Mouse (Mus musculus): ENCODE data around the gene Pard3. TPM values are rescaled to one million over a fixed set of nuclear protein-coding genes. Genes with fewer than 3 reads are reported as not detected.

The Pard3 gene
- polyA plus RNA-seq, 1 experiment from 2014 or later, result 38.3 TPM

DNA sequence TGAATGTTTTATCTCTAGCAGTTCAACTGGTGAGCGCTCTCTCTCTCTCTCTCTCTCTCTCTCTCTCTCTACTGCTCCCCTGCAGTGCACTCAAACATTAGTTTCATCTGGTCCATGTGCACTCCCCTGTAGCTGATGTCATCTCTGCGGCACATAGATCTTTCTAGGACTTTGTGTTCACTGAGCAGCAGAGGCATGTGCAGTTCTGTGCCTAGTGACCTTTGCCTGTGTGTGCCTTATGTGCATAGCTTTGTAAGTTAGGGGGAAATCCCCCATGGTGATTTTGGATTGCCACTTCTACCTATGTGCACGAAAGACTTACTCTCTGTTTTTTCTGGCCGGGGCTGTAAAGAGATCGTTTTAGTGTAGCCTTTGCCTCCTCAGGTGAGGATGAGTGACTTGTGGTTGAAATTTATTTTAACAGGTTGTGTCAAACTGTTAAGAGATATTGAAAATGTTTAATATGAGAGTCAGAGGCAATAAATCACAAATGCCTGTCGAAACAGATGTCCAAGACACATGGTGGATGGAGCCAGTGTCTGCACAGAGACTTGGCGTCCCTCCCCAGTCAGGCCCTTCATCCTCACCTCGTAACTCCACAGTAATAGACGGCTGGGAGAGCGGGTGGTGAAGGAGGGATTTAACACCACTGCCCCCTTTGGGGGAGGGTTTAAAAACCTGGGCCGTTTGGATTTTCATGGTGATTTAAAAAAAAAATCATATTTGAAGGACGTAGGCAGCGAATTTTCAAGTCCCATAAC, 133.0 kb downstream of the Pard3 start:
- H3K36me3 ChIP-seq, result no peaks in the 10 kb centered on the region
- no peak overlapping the region for H3K4me2 ChIP-seq (replicated peaks)
- no peak overlapping the region for H3K27ac ChIP-seq (replicated peaks)
- ATAC-seq (ENCODE audit: insufficient number of reproducible peaks, low FRiP score, low TSS enrichment, low read depth), result no peak
- 63% methylated on average over 13 of the region's 13 CpGs for WGBS
- H3K27me3 ChIP-seq, result no peaks in the 10 kb centered on the region
- H3K9ac ChIP-seq, result no peak overlapping the region
- no peaks in the 10 kb centered on the region for H3K9me3 ChIP-seq (replicated peaks)
- H3K4me1 ChIP-seq, result peaks cover 16% of the 10 kb centered on the region; the same call in 1 of the 2 replicates
- H3K4me3 ChIP-seq (replicated peaks), result no peak overlapping the region

DNA sequence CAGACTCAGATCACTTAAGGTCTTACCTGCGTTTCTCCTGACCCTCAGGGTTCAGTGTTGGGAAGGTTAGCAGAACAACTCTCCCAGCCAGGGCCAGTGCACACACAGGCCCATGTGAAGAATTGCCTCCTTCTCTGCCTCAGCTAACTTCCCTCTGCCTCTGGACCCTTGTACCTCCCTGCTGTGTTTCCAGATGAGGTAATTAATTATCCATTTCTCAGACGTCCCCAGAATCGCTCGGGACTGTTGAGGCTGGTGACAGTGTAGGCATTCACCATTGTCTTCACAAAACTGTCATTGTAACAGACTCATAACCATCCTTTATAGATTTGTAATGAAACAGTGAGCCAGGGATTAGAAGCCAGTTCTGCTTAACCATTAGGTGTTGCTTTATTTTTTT, 143.8 kb downstream of the Pard3 start:
- Histone ChIP-seq H3K36me3 (no peaks in the 10 kb centered on the region), H3K27ac (replicated peaks) (no peak overlapping the region), H3K4me3 (replicated peaks) (no peak overlapping the region), H3K27me3 (no peaks in the 10 kb centered on the region), H3K4me1 (peaks cover 7% of the 10 kb centered on the region; the same call in 1 of the 2 replicates), H3K9me3 (replicated peaks) (no peaks in the 10 kb centered on the region), H3K4me2 (replicated peaks) (no peak overlapping the region), H3K9ac (no peak overlapping the region)
- 51% methylated on average over 4 of the region's 4 CpGs for WGBS
- no peak for ATAC-seq (ENCODE audit: insufficient number of reproducible peaks, low FRiP score, low TSS enrichment, low read depth)

- H3K36me3 ChIP-seq, result no peaks in the 10 kb centered on the region
- 70% methylated on average over 4 of the region's 4 CpGs for WGBS
- no peak overlapping the region for H3K9ac ChIP-seq
- H3K4me3 ChIP-seq (replicated peaks), result no peak overlapping the region
- no peak overlapping the region for H3K4me2 ChIP-seq (replicated peaks)
- H3K4me1 ChIP-seq, result peaks cover 15% of the 10 kb centered on the region
- H3K9me3 ChIP-seq (replicated peaks), result no peaks in the 10 kb centered on the region
- no peak for ATAC-seq (ENCODE audit: insufficient number of reproducible peaks, low FRiP score, low TSS enrichment, low read depth)
- no peaks in the 10 kb centered on the region for H3K27me3 ChIP-seq
- no peak overlapping the region for H3K27ac ChIP-seq (replicated peaks)
Measured at GRCm38 (mm10) chr8:127210621-127211020, 146.9 kb downstream of the Pard3 start.

GRCm38 (mm10) chr8:127214338-127214737, 150.6 kb downstream of the Pard3 start:
- Histone ChIP-seq H3K27me3 (no peaks in the 10 kb centered on the region), H3K9me3 (replicated peaks) (no peaks in the 10 kb centered on the region), H3K9ac (no peak overlapping the region), H3K27ac (replicated peaks) (peak overlapping the region; percentile 63), H3K4me3 (replicated peaks) (no peak overlapping the region), H3K36me3 (no peaks in the 10 kb centered on the region), H3K4me2 (replicated peaks) (no peak overlapping the region), H3K4me1 (peaks cover 21% of the 10 kb centered on the region)
- ATAC-seq (ENCODE audit: insufficient number of reproducible peaks, low FRiP score, low TSS enrichment, low read depth), result no peak
- WGBS, result 45% methylated on average over 8 of the region's 8 CpGs

GRCm38 (mm10) chr8:127214748-127215433, 151.2 kb downstream of the Pard3 start:
- Histone ChIP-seq H3K36me3 (no peaks in the 10 kb centered on the region), H3K4me2 (replicated peaks) (no peak overlapping the region), H3K9me3 (replicated peaks) (no peaks in the 10 kb centered on the region), H3K9ac (no peak overlapping the region), H3K27me3 (no peaks in the 10 kb centered on the region), H3K27ac (replicated peaks) (peak overlapping the region; percentile 63; the same call in 1 of the 2 replicates), H3K4me3 (replicated peaks) (no peak overlapping the region), H3K4me1 (peaks cover 26% of the 10 kb centered on the region)
- WGBS, result 43% methylated on average over 4 of the region's 4 CpGs
- peak; percentile 48; the same call in 1 of the 2 replicates for ATAC-seq (ENCODE audit: insufficient number of reproducible peaks, low FRiP score, low TSS enrichment, low read depth)

- H3K9me3 ChIP-seq (replicated peaks), result no peaks in the 10 kb centered on the region
- H3K4me2 ChIP-seq (replicated peaks), result no peak overlapping the region
- H3K36me3 ChIP-seq, result no peaks in the 10 kb centered on the region
- H3K27me3 ChIP-seq, result no peaks in the 10 kb centered on the region
- no peak overlapping the region for H3K9ac ChIP-seq
- H3K27ac ChIP-seq (replicated peaks), result no peak overlapping the region
- no peak for ATAC-seq (ENCODE audit: insufficient number of reproducible peaks, low FRiP score, low TSS enrichment, low read depth)
- H3K4me3 ChIP-seq (replicated peaks), result no peak overlapping the region
- peaks cover 25% of the 10 kb centered on the region for H3K4me1 ChIP-seq
- WGBS, result 34% methylated on average over 5 of the region's 5 CpGs
Measured at GRCm38 (mm10) chr8:127220206-127220605, 156.5 kb downstream of the Pard3 start.

DNA sequence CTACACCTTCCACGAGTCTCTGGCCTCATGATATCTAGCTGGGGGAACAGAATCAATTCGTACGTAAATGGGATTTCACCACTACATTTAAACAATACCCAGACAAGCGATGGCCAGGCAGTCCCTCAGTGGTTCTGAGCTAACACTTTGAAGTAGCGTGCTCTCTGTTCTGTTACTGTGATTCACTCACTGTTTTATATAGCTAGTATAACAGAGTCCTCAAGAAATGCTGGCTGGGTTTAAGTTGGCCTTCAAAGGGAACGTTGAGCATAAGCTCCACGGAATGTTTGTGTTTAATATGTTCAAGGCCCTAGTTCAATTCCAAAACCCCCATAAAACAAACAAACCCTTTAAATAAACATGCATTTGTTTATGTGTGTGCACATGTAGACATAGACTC, 156.9 kb downstream of the Pard3 start:
- H3K27ac ChIP-seq (replicated peaks), result no peak overlapping the region
- peaks cover 23% of the 10 kb centered on the region for H3K4me1 ChIP-seq
- H3K4me2 ChIP-seq (replicated peaks), result no peak overlapping the region
- no peak for ATAC-seq (ENCODE audit: insufficient number of reproducible peaks, low FRiP score, low TSS enrichment, low read depth)
- no peak overlapping the region for H3K4me3 ChIP-seq (replicated peaks)
- no peaks in the 10 kb centered on the region for H3K36me3 ChIP-seq
- no peaks in the 10 kb centered on the region for H3K9me3 ChIP-seq (replicated peaks)
- WGBS, result 48% methylated on average over 7 of the region's 7 CpGs
- H3K9ac ChIP-seq, result no peak overlapping the region
- no peaks in the 10 kb centered on the region for H3K27me3 ChIP-seq

DNA sequence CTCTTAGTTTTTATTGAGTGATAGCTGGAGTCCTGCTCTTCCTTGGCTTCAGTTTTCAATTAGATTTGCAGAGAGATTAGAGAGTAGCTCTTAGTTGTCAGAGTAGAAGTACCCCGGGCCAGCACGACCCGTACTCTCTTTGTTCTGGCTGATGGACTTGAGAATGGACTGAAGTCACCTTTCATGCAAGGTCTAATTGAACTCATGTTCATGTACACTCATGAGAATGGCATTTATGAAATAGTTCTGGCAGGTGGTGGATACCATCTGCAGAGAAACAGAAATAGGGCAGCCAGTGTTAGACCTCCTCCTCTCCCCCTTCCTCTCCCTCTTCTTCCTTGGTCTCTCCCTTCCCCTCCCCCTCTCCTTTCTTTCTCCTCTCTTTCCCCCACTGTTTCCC, 158.7 kb downstream of the Pard3 start:
- Histone ChIP-seq H3K27ac (replicated peaks) (no peak overlapping the region), H3K9me3 (replicated peaks) (no peaks in the 10 kb centered on the region), H3K4me2 (replicated peaks) (no peak overlapping the region), H3K27me3 (no peaks in the 10 kb centered on the region), H3K4me3 (replicated peaks) (no peak overlapping the region), H3K9ac (no peak overlapping the region), H3K4me1 (peaks cover 26% of the 10 kb centered on the region), H3K36me3 (no peaks in the 10 kb centered on the region)
- WGBS, result 63% methylated on average over 3 of the region's 3 CpGs
- ATAC-seq (ENCODE audit: insufficient number of reproducible peaks, low FRiP score, low TSS enrichment, low read depth), result no peak

DNA sequence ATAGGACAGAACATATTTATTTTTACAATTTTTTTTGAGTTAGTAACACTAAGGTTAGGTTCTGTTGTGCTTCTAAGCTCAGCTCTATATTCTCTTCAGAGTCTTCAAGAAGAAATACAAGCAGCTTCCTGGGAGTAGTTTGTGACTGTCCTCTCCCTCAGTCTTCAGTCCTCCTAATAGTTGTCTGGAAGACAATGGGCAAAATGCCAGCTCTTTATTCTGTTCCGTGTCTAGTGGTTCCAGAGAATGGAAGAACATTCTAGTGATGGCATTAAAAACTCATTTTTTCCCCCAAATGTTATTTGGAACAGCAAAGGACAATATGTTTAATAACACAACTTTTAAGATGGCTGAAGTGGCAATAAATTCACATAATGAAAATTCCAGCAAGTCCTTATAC, 163.3 kb downstream of the Pard3 start:
- Histone ChIP-seq H3K4me3 (replicated peaks) (no peak overlapping the region), H3K27me3 (no peaks in the 10 kb centered on the region), H3K4me2 (replicated peaks) (no peak overlapping the region), H3K36me3 (no peaks in the 10 kb centered on the region), H3K27ac (replicated peaks) (0 out of 2 replicates have a peak overlapping the region, but pooled peaks have one; percentile 28), H3K4me1 (peaks cover 35% of the 10 kb centered on the region), H3K9ac (no peak overlapping the region), H3K9me3 (replicated peaks) (no peaks in the 10 kb centered on the region)
- ATAC-seq (ENCODE audit: insufficient number of reproducible peaks, low FRiP score, low TSS enrichment, low read depth), result no peak
- WGBS, result 16% methylated on average over 1 of the region's 1 CpGs

- Histone ChIP-seq H3K27me3 (no peaks in the 10 kb centered on the region), H3K4me1 (peaks cover 35% of the 10 kb centered on the region), H3K9ac (no peak overlapping the region), H3K4me2 (replicated peaks) (no peak overlapping the region), H3K9me3 (replicated peaks) (no peaks in the 10 kb centered on the region), H3K27ac (replicated peaks) (0 out of 2 replicates have a peak overlapping the region, but pooled peaks have one; percentile 28), H3K36me3 (no peaks in the 10 kb centered on the region), H3K4me3 (replicated peaks) (no peak overlapping the region)
- 55% methylated on average over 4 of the region's 4 CpGs for WGBS
- no peak for ATAC-seq (ENCODE audit: insufficient number of reproducible peaks, low FRiP score, low TSS enrichment, low read depth)
Measured at GRCm38 (mm10) chr8:127227407-127227806, 163.7 kb downstream of the Pard3 start.

DNA sequence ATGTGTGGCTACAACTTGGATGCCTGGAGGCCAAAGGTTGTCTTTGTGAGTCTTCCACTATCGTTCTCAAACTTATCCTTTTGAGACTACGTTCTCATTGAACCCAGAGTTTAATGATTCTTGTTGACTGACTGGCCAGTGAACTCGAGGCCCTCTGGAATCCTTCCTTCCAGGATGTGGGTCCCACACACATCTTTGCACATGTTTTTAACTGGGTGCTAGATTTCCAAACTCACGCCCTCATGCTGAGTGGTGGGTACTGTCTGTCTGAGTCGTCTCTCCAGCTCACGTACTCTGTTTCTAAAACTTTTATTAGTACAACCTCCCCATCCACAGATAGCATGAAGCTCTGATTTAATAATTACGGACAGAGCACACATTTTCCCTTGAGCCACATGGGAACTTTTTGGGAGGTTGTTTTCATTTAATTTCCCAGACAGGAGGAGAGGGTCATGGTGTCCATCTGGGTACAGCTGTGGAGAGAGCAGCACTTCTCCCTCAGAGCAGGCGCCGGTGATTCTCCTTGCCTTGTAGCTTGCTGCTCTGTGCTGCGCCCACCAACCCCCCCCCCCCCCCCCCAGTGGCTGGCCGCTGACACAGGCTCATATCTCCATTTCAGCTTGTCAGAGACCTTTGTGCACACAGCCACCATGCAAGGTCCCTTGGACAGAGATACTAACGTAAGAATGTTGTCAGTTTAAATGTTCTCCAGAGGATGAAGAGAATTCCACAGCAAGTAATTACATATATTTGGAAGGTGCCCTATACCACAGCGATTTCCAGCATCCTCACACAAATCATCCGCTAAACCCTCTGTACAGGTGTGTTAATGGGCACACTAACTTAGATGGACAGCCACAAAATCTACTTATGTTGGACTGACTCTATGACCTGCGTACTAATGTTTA, 165.9 kb downstream of the Pard3 start:
- Histone ChIP-seq H3K27ac (replicated peaks) (0 out of 2 replicates have a peak overlapping the region, but pooled peaks have one; percentile 11), H3K9ac (no peak overlapping the region), H3K9me3 (replicated peaks) (no peaks in the 10 kb centered on the region), H3K4me1 (peaks cover 35% of the 10 kb centered on the region), H3K27me3 (no peaks in the 10 kb centered on the region), H3K36me3 (no peaks in the 10 kb centered on the region), H3K4me3 (replicated peaks) (no peak overlapping the region), H3K4me2 (replicated peaks) (no peak overlapping the region)
- ATAC-seq (ENCODE audit: insufficient number of reproducible peaks, low FRiP score, low TSS enrichment, low read depth), result no peak
- 64% methylated on average over 12 of the region's 15 CpGs for WGBS

Measured in embryonic facial prominence, embryonic 15.5 days (tissue).